Comparison of ENCODE assay signal across 9 mouse cellular contexts in genomic region chr5:128808547-128809182, GRCm38 (mm10).
DNase-seq lines count a peak whose midpoint lies in the region; TF ChIP-seq lines count a peak whose summit lies in the region.
"Had no signal": no experiment of that assay in that cellular context is flagged by ENCODE, and none has a peak within 500 bp of the region (broad histone marks: within the 10 kb centered on the region; RNA-seq: fewer than 3 reads in every experiment).

No protein-coding gene starts in this region.

- no peak for DNase-seq in layer of hippocampus, adult 2 months (ENCODE audit: low spot score in 2 of 2)
- DNase-seq in layer of hippocampus, postnatal 36 days: no peak
- peak; percentile 38 for DNase-seq in MN1 (ENCODE audit: low spot score)
- peak; percentile 48 for DNase-seq in kidney, postnatal 10 days
- no peak for DNase-seq in frontal cortex, adult 2 months (ENCODE audit: extremely low spot score in 1 of 2, low spot score in 1 of 2)
- no peak for DNase-seq in spleen, postnatal 36 days (ENCODE audit: low spot score in 2 of 2)

- TF ChIP-seq CTCF in layer of hippocampus, adult 2 months (conservative IDR thresholded peaks at IDR 0.05): peak; percentile 69
- peak; percentile 74 for TF ChIP-seq CTCF in ES-Bruce4 (IDR thresholded peaks at IDR 0.05; ENCODE audit: low read depth, low read length)

- no peaks in the 10 kb centered on the region for H3K36me3 ChIP-seq in ES-Bruce4 (ENCODE audit: control insufficient read depth, insufficient read depth, low read length, poor library complexity, severe bottlenecking)
- H3K36me3 ChIP-seq: heart, embryonic 15.5 days; liver, embryonic 15.5 days had no signal

- TF ChIP-seq EP300 in ES-Bruce4 (IDR thresholded peaks at IDR 0.05; ENCODE audit: insufficient read depth, low read depth, low read length): no peak

- TF ChIP-seq POLR2A in ES-Bruce4 (IDR thresholded peaks at IDR 0.05; ENCODE audit: insufficient read depth, low read length): no peak

- no peaks in the 10 kb centered on the region for H3K4me1 ChIP-seq in ES-Bruce4 (ENCODE audit: control insufficient read depth, insufficient read depth, low read length)
- H3K4me1 ChIP-seq: liver, embryonic 15.5 days had no signal

- no peaks in the 10 kb centered on the region for H3K27me3 ChIP-seq in ES-Bruce4 (ENCODE audit: control insufficient read depth, insufficient read depth, low read length, poor library complexity, severe bottlenecking)
- H3K27me3 ChIP-seq: heart, embryonic 15.5 days; liver, embryonic 15.5 days had no signal

- no peaks in the 10 kb centered on the region for H3K9me3 ChIP-seq in ES-Bruce4 (replicated peaks; ENCODE audit: control insufficient read depth, insufficient read depth, low read length, poor library complexity, severe bottlenecking)
- H3K9me3 ChIP-seq: heart, embryonic 15.5 days; liver, embryonic 15.5 days had no signal

- H3K4me3 ChIP-seq in layer of hippocampus, adult 2 months: no peak overlapping the region
- H3K4me3 ChIP-seq in ES-Bruce4 (ENCODE audit: low read depth, low read length): no peak overlapping the region
- H3K4me3 ChIP-seq: heart, embryonic 15.5 days; liver, embryonic 15.5 days had no signal

- peak overlapping the region; percentile 88 for H3K27ac ChIP-seq in layer of hippocampus, adult 2 months
- H3K27ac ChIP-seq in ES-Bruce4 (ENCODE audit: insufficient read depth, low read length): no peak overlapping the region
- H3K27ac ChIP-seq: heart, embryonic 15.5 days; liver, embryonic 15.5 days had no signal

- H3K9ac ChIP-seq in ES-Bruce4 (ENCODE audit: low read depth, poor library complexity, severe bottlenecking): no peak overlapping the region
- H3K9ac ChIP-seq: heart, embryonic 15.5 days; liver, embryonic 15.5 days had no signal

Comparison
In these comparisons a context has a peak if more than half of its experiments do, and no peak if none do; other contexts are left out.
1. DNase-seq: peak in MN1 (single experiment) and kidney, postnatal 10 days (single experiment); none in layer of hippocampus, adult 2 months (0 of 2), layer of hippocampus, postnatal 36 days (0 of 2), frontal cortex, adult 2 months (0 of 2) and spleen, postnatal 36 days (0 of 2).